Mouse (Mus musculus): ENCODE data around the gene Lrrk1. TPM values are rescaled to one million over a fixed set of nuclear protein-coding genes. Genes with fewer than 3 reads are reported as not detected.
A peak's percentile ranks its signal among the peaks of the same experiment; 100 is the strongest.

Lrrk1 gene
- polyA plus RNA-seq, 2 experiments from 2014 or later = 2.3 to 5.7 TPM

GRCm38 (mm10) chr7:66333906-66334500 lies 54.1 kb downstream of the Lrrk1 start:
- no peak for ATAC-seq

GRCm38 (mm10) chr7:66332340-66332739 lies 55.8 kb downstream of the Lrrk1 start:
- ATAC-seq = no peak

DNA sequence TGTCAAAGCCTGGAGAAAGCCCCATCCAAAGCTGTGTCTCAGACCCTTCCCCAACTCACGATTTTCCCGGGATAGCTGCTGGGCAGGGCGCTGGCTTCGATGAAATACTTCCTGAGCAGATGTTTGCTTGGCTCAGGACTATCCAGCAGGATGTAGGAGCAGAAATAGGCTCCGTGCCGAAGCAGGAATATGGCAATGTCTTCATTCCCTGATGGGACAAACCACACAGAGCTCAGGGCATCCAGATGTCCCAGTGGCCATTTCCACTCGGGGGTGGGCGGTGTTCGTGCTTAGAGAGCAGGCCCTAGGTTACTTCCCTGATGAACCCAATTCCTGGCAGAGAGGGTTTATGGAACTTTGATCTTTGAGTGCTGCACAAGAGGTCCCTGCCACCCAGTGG lies 57.5 kb downstream of the Lrrk1 start:
- no peak for ATAC-seq

GRCm38 (mm10) chr7:66327516-66327915 lies 60.6 kb downstream of the Lrrk1 start:
- ATAC-seq = no peak

DNA sequence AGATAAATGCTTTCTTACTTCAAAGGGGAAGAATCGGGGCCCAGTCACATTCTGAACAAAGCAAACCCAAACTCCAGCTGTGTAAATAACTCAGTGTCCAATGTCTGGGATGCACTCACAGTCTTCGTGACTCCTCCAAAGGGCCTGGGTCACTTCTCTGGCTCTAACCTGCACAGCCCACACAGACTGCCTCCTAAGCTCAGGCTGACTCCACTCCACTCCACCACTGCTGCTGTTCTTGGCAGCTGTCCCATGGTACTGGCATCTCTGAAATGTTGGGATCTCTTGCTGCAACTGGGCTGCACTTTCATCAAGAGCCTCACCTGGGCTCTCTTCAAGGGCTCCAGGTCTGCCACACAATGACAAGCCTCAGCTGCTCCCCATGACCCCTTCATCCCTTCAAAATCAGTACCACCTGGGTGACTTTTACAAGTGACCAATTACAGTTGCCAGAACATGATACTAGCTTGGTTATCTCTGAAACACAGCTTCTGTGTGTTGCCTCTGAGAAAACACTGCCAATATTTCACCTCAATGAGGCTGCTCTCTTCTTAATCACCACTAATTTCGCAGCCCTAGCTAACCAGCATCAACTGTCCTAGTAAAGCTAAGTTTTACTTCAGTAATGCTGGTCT lies 62.6 kb downstream of the Lrrk1 start:
- ATAC-seq = no peak

DNA sequence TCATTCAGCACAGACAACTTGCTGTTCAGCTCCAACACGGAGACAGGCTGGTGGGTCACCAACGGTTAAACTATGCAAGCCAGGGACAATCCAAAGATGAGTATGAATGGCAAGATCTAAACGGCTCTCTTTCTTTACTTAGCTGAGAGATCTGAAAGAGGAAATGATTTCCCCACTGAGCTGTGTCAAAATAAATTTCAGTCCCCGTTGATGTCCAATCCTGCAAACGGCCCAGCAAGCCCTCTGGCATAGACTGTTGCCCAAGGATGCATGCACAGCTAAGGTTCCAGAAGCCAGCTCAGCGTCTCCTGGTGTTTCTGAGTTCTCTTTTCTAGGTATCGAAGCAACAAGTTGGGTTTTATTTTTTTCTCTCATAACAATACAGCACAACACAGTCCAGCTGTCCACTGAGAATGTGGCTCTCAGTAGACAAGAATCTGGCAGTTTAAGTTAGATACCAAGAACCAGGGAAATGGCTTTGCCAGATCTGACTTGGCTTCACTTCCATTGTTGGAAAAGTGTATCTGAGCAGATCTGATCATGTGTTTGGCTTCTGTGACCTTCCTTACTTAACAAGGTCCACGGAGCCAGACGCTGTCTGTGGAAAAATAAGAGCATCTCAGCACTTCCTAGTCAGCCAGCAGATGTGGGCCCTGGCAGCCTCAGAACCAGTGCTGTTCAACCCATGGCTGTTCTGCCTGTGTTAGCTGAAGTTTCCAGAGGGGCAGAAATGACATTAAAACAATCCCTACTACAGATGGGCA lies 64.7 kb downstream of the Lrrk1 start:
- ATAC-seq = no peak

DNA sequence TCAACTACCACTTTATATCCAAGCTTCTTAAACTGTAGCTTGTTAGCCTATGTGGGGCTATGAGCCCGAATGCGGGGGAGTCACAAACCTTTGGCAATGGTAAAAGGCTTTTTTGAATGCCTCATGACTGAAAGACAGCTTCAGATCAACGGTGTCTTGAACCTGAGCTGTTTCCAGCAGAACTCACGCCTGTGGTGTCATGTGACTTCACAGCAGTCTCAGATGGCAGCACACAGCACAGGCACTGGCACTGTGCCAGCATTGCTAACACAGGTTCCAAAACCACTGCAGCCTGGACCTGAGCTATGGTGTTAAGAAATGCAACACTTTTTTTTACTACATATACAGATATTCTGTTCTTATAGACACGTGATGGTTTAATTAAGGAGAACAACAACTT lies 67.2 kb downstream of the Lrrk1 start:
- no peak for ATAC-seq

DNA sequence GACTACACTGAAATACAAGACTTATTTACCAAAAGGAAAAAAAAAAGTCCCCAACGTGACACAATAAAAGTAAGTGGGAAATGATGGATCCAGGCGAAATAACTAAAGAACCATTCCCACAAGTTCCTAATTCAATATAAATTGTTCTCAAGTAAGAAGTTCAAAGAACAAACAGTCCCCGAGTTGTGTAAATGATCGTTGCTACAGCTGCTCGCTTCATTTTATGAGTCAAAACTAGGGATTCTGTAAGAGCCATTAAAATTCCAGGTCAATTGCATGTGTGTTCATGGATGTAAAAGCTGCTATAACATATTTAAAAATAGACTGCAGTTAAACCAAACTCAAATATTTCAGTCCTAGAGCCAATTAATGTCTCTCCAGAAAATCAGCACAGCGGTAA lies 70.0 kb downstream of the Lrrk1 start:
- ATAC-seq = no peak

DNA sequence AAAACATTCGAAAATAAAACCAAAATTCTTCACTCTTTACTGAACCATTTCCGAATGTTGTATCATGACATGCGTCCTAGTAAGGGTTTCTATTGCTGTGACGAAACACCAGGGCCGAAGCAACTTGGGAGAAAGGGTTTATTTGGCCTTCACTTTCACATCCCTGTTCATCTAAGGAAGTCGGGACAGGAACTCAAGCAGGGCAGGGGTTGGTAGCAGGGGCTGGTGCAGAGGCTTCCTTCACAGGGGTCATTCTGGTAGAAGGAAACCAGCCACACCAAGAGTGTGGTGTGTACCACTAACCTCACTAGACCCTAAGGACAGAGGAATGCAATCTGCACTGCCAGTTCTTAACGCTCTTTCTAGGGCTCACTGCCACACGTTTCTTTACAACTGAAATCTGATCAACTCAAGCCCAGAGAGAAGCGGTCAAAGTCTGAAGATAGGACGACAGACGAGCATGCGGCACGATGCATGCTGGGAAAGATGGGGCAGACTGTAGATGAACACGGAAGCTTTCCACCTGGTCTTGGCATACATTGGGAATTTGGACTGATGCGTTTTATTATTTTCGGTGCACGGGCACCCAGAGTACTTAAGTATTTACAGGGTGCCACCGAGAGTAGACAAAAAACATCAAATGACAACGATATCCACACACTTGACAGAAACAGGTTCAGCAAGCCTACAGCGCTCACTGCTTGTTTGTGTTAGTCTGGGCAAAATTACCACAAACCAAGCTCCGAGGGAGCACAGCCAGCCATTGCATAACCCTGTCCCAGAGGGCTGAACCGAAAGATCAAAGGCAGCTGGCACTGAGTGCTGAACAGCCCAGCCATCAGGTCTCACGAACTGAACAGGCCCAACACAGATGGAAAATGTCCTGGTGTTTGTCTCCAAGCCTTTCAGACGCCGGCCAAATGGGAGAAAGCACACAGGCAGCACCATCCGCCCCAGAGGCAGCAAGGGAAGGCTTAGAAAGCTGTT lies 77.2 kb downstream of the Lrrk1 start:
- ATAC-seq = no peak

- ATAC-seq = peak; percentile 53
These were observed 78.0 kb downstream of the Lrrk1 start for GRCm38 (mm10) chr7:66309950-66310669.

GRCm38 (mm10) chr7:66309240-66309949 lies 78.8 kb downstream of the Lrrk1 start:
- ATAC-seq = no peak

- ATAC-seq = no peak
These were observed 79.4 kb downstream of the Lrrk1 start for GRCm38 (mm10) chr7:66308581-66309239.

- no peak for ATAC-seq
These were observed 80.4 kb downstream of the Lrrk1 start for GRCm38 (mm10) chr7:66307791-66308190.

- no peak for ATAC-seq
These were observed 82.4 kb downstream of the Lrrk1 start for GRCm38 (mm10) chr7:66305714-66306198.

- no peak for ATAC-seq
These were observed 83.0 kb downstream of the Lrrk1 start for GRCm38 (mm10) chr7:66304993-66305713.

- ATAC-seq = no peak
These were observed 84.1 kb downstream of the Lrrk1 start for GRCm38 (mm10) chr7:66303922-66304660.

GRCm38 (mm10) chr7:66301486-66301885 lies 86.7 kb downstream of the Lrrk1 start:
- ATAC-seq = no peak

DNA sequence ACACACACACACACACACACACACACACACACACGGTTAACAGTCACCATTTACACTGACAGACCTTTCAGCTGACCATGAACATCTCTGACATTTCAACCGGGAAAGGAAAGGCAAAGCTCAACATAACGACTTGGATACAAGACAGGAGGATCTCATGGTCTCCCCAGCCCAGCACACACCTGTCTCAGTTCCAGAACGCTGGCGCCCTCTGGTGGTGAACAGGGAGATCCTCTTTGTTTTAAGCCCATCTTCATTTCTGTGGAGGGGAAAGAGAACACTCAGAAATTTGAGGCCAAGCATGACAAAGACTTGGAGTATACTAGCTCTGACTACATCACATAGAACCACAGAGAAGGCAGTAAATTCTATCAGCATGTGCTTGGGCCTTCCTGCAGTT lies 87.5 kb downstream of the Lrrk1 start:
- peak; percentile 75 for ATAC-seq

- no peak for ATAC-seq
These were observed 90.5 kb downstream of the Lrrk1 start for GRCm38 (mm10) chr7:66297656-66298021.

All from CD4-positive, CD25-positive, alpha-beta regulatory T cell, adult 4 months (primary cell).